Mouse (Mus musculus) erythroblast, embryonic 14.5 days (primary cell): ENCODE data around the gene Ntf5.

Source experiments
- GATA1 ChIP-seq: IDR thresholded peaks from 2 replicates; pipeline ENCODE4 v1.6.1; 2012; ENCODE audit warnings: low read length, inconsistent platforms, mixed read lengths
- TAL1 ChIP-seq: IDR thresholded peaks from 3 replicates; pipeline ENCODE4 v1.6.1; 2012; ENCODE audit warnings: low read length, inconsistent platforms, mixed read lengths

- TF ChIP-seq TAL1 (no peak), GATA1 (no peak)
These were observed 53.0 kb downstream of the Ntf5 start, which contains the start of gene Bax for GRCm38 (mm10) chr7:45466283-45467089.
